Mouse (Mus musculus) CH12.LX (cell line): ENCODE measurements around the gene Hid1. TPM values are rescaled to one million over a fixed set of nuclear protein-coding genes. Genes with fewer than 3 reads are reported as not detected.

Experiments
- DNase-seq: peaks from one replicate; pipeline ENCODE4 v3.0.0-alpha.2; 2013; ENCODE audit errors: extremely low read depth
- H3K27ac ChIP-seq: 2 replicates; pipeline ENCODE4 v1.5.1; 2012; ENCODE audit warnings: low read depth, mild to moderate bottlenecking, control low read depth, moderate library complexity; ENCODE audit not compliant: insufficient read depth
- H3K27me3 ChIP-seq: replicated peaks from 2 replicates; pipeline ENCODE3; 2012; ENCODE audit warnings: inconsistent platforms
- H3K36me3 ChIP-seq, 2 experiments: replicated peaks in 1 of 2; 2 replicates each; pipeline versions ENCODE3 to v1.6.1; 2012; ENCODE audit warnings: inconsistent platforms in 1 of 2, low read length in 1 of 2, mild to moderate bottlenecking in 1 of 2, mixed read lengths in 1 of 2, moderate library complexity in 1 of 2; ENCODE audit not compliant: control insufficient read depth in 1 of 2, insufficient read depth in 1 of 2
- H3K4me1 ChIP-seq, 2 experiments: 2 replicates each; pipeline ENCODE4 v1.6.1; 2012; ENCODE audit warnings: inconsistent platforms in 1 of 2, moderate library complexity in 1 of 2; ENCODE audit not compliant: insufficient read depth in 2 of 2, control insufficient read depth in 1 of 2
- H3K4me2 ChIP-seq: 2 replicates; pipeline ENCODE4 v1.6.1; 2012; ENCODE audit warnings: low read depth, mild to moderate bottlenecking, control low read depth; ENCODE audit not compliant: poor library complexity, insufficient read depth, severe bottlenecking
- H3K4me3 ChIP-seq, 3 experiments: fragments of 150-350 bp in 1 of 3; sonication (generic) in 1 of 3; replicated peaks in 1 of 3; 2 replicates each; pipeline versions ENCODE3 to v1.5.1; 2011 to 2012; ENCODE audit warnings: low read depth in 2 of 3, low read length in 2 of 3, mild to moderate bottlenecking in 2 of 3, moderate library complexity in 2 of 3, control low read depth in 1 of 3, improper control_type of control experiment in 1 of 3, inconsistent platforms in 1 of 3, mixed read lengths in 1 of 3; ENCODE audit not compliant: poor library complexity in 1 of 3
- H3K79me2 ChIP-seq: replicated peaks from 2 replicates; pipeline ENCODE4 v1.6.1; 2012; ENCODE audit warnings: mild to moderate bottlenecking, moderate library complexity; ENCODE audit not compliant: control insufficient read depth, poor library complexity, insufficient read depth, severe bottlenecking; ENCODE audit errors: extremely low read depth
- H3K9ac ChIP-seq: 2 replicates; pipeline ENCODE4 v1.6.1; 2012; ENCODE audit warnings: low read depth, mild to moderate bottlenecking, control low read depth, moderate library complexity; ENCODE audit not compliant: insufficient read depth
- H3K9me3 ChIP-seq: replicated peaks from 2 replicates; pipeline ENCODE3; 2012; ENCODE audit warnings: low read length, inconsistent platforms, mixed read lengths
- CHD1 ChIP-seq: IDR thresholded peaks from 2 replicates; pipeline ENCODE4 v1.6.1; 2012; ENCODE audit warnings: low read depth, low read length, improper control_type of control experiment, inconsistent platforms
- CHD2 ChIP-seq: IDR thresholded peaks from 2 replicates; pipeline ENCODE4 v1.6.1; 2011; ENCODE audit warnings: low read length, improper control_type of control experiment
- CTCF ChIP-seq, 2 experiments: IDR thresholded peaks in 1 of 2; conservative IDR thresholded peaks in 1 of 2; 2 replicates each; pipeline ENCODE4 v1.5.1; 2011 to 2012; ENCODE audit warnings: low read depth in 2 of 2, low read length in 2 of 2, improper control_type of control experiment in 1 of 2, inconsistent platforms in 1 of 2, mild to moderate bottlenecking in 1 of 2, moderate library complexity in 1 of 2
- GABPA ChIP-seq: IDR thresholded peaks from 2 replicates; pipeline ENCODE4 v1.6.1; 2012; ENCODE audit warnings: low read depth, low read length, improper control_type of control experiment, inconsistent platforms; ENCODE audit not compliant: insufficient replicate concordance
- IRF4 ChIP-seq: IDR thresholded peaks from 2 replicates; pipeline ENCODE4 v1.6.1; 2014; ENCODE audit warnings: low read depth, mild to moderate bottlenecking, inconsistent platforms, low read length, improper control_type of control experiment
- KAT2A ChIP-seq: IDR thresholded peaks from 2 replicates; pipeline ENCODE4 v1.6.1; 2012; ENCODE audit warnings: low read length, improper control_type of control experiment, inconsistent platforms; ENCODE audit not compliant: insufficient replicate concordance
- MEF2A ChIP-seq: IDR thresholded peaks from 2 replicates; pipeline ENCODE4 v1.6.1; 2014; ENCODE audit warnings: low read depth, mild to moderate bottlenecking, inconsistent platforms, low read length, improper control_type of control experiment, borderline replicate concordance
- PAX5 ChIP-seq: IDR thresholded peaks from 2 replicates; pipeline ENCODE4 v1.6.1; 2012; ENCODE audit warnings: low read length, inconsistent platforms, mixed read lengths
- POLR2A ChIP-seq: IDR thresholded peaks from 2 replicates; pipeline ENCODE4 v1.6.1; 2011; ENCODE audit warnings: low read depth, mild to moderate bottlenecking, improper control_type of control experiment, low read length
- POLR2AphosphoS2 ChIP-seq: IDR thresholded peaks from 2 replicates; pipeline ENCODE4 v1.6.1; 2011; ENCODE audit warnings: low read depth, low read length, improper control_type of control experiment
- RAD21 ChIP-seq: IDR thresholded peaks from 2 replicates; pipeline ENCODE4 v1.6.1; 2011; ENCODE audit warnings: low read depth, mild to moderate bottlenecking, low read length, improper control_type of control experiment, moderate library complexity
- SIN3A ChIP-seq: IDR thresholded peaks from 2 replicates; pipeline ENCODE4 v1.6.1; 2012; ENCODE audit warnings: low read length, improper control_type of control experiment, inconsistent platforms
- SMC3 ChIP-seq: IDR thresholded peaks from 2 replicates; pipeline ENCODE4 v1.6.1; 2011; ENCODE audit warnings: low read depth, low read length, improper control_type of control experiment
- TBP ChIP-seq: conservative IDR thresholded peaks from 2 replicates; pipeline ENCODE4 v1.6.1; 2011; ENCODE audit warnings: low read depth, low read length, improper control_type of control experiment
- TCF12 ChIP-seq: IDR thresholded peaks from 2 replicates; pipeline ENCODE4 v1.6.1; 2014; ENCODE audit warnings: low read depth, mild to moderate bottlenecking, inconsistent platforms, low read length, improper control_type of control experiment
- UBTF ChIP-seq: IDR thresholded peaks from 2 replicates; pipeline ENCODE4 v1.6.1; 2012; ENCODE audit warnings: low read depth, mild to moderate bottlenecking, inconsistent platforms, low read length, improper control_type of control experiment, moderate library complexity
- ZMIZ1 ChIP-seq: IDR thresholded peaks from 2 replicates; pipeline ENCODE4 v1.6.1; 2012; ENCODE audit warnings: low read depth, mild to moderate bottlenecking, inconsistent platforms, low read length, improper control_type of control experiment
- dilution Hi-C: fragments of 300-500 bp; cut with MboI; formaldehyde crosslinking; loops from 2 replicates; pipeline ENCODE4 v1.14.3; 2020; ENCODE audit warnings: low sequenced_read_pairs; ENCODE audit not compliant: extremely low pct_unique_long_range_greater_than_20kb, extremely low pct_ligation_motif_present
- in situ Hi-C: fragments of 300-500 bp; cut with MboI; formaldehyde crosslinking; loops from 3 replicates; pipeline ENCODE4 v1.14.3; 2019; ENCODE audit warnings: low sequenced_read_pairs, low pct_ligation_motif_present, low pct_unique_long_range_greater_than_20kb, mixed read lengths
- polyA plus RNA-seq: library from polyadenylated mRNA; unstranded; fragments of >175 nt; gene quantifications from 2 replicates; pipeline ENCODE4 v1.2.1, GENCODE M21; 2012; ENCODE audit warnings: low read depth; ENCODE audit not compliant: insufficient read length
- total RNA-seq, 2 experiments: library from RNA; depleted of rRNA; stranded (reverse); fragments of 300-350 nt in 1 of 2; fragments of >200 nt in 1 of 2; gene quantifications; 2 replicates each; pipeline ENCODE4 v1.2.3; 2012 to 2014

Hid1 gene
- total and polyA plus RNA-seq, 3 experiments: 0.12 to 3.6 (median 0.36) TPM

DNA sequence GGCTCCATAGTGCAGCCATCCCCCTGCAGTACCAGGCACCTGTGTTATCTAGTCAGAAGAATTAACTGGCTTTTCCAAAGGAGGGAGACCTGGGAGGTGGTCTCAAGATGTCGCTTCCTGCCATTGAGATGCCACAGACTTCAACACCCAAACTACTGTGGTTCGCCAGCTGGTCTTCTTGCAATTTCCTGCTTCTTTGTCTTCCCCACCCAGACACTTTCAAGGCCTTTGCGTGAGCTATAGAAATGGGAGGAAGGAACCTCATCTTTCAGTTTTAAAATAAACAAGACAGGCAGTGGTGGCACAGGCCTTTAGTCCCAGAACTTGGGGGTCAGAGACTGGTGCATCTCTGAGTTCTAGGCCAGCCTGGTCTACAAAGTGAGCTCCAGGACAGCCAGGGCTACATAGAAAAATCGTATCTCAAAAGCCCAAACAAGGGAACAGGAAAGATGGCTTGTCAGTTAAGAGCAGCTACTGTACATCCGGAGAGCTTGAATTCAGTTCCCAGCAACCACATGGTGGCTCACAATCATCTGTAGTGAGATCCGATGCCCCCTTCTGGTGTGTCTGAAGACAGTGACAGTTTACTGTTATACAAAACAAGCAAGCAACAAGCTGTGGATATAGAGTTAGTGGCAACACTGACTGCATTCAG lies 40.8 kb upstream of the Hid1 start:
- peaks cover 6 to 38% of the 10 kb centered on the region in 2 experiments; a peak in 3 of 4 replicates for H3K4me1 ChIP-seq
- no peak overlapping the region for H3K4me2 ChIP-seq
- dilution Hi-C loops: no loop called here
- TF ChIP-seq POLR2A: no peak
- no peak for TF ChIP-seq PAX5
- TF ChIP-seq CTCF (conservative IDR thresholded peaks at IDR 0.05 in 1 of 2, IDR thresholded peaks at IDR 0.05 in 1 of 2; ENCODE audit: low read depth in 2 of 2, low read length in 2 of 2): peak in 1 of 2 experiments; percentile 45; a peak in 2 of 4 replicates
- no peak for TF ChIP-seq TCF12
- no peak for TF ChIP-seq RAD21
- no peak for TF ChIP-seq CHD2
- DNase-seq: no peak
- no peak overlapping the region for H3K4me3 ChIP-seq
- H3K9me3 ChIP-seq: no peaks in the 10 kb centered on the region
- no peaks in the 10 kb centered on the region for H3K27me3 ChIP-seq
- H3K27ac ChIP-seq: no peak overlapping the region
- H3K79me2 ChIP-seq: 0 out of 2 replicates have a peak, but pooled peaks cover 2% of the 10 kb centered on the region
- in situ Hi-C loops: no loop called here
- peaks cover 24 to 63% of the 10 kb centered on the region in 2 experiments for H3K36me3 ChIP-seq
- H3K9ac ChIP-seq: no peak overlapping the region

DNA sequence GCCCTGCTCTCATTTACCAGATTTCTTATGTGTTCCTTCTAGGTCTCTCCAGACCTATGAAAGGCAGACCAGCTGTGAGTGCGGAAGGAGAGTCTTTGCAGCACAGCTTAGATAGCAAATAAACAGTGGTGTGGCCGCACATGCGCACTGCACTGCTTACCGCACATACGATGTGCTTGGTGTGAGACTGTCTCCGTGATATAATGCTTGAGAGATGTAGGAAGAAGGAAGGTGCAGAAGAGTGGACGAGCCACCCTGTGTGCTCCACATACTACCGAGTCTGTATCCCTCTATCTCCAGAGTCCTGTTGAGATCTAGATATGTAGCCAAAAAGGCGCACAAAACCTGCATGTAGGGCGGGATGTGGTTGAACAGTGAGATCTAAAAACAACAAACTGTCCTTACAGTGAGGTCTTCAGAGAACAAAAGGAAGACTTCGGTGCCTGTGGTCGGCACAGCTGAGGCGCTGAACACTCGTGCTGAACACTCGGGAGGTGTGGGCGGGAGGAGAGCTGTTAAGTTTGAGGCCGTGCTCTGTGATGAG lies 39.4 kb upstream of the Hid1 start:
- no peak for TF ChIP-seq CHD2
- no peak for TF ChIP-seq RAD21
- no peak for TF ChIP-seq CHD1
- in situ Hi-C loops: no loop called here
- H3K27ac ChIP-seq: no peak overlapping the region
- H3K36me3 ChIP-seq: peaks cover 24 to 63% of the 10 kb centered on the region in 2 experiments
- no peak for DNase-seq
- dilution Hi-C loops: no loop called here
- no peak overlapping the region for H3K4me2 ChIP-seq
- no peaks in the 10 kb centered on the region for H3K27me3 ChIP-seq
- H3K4me3 ChIP-seq: no peak overlapping the region
- H3K79me2 ChIP-seq: 0 out of 2 replicates have a peak, but pooled peaks cover 2% of the 10 kb centered on the region
- peaks cover 6 to 38% of the 10 kb centered on the region in 2 experiments; a peak in 3 of 4 replicates for H3K4me1 ChIP-seq
- no peaks in the 10 kb centered on the region for H3K9me3 ChIP-seq
- H3K9ac ChIP-seq: no peak overlapping the region

DNA sequence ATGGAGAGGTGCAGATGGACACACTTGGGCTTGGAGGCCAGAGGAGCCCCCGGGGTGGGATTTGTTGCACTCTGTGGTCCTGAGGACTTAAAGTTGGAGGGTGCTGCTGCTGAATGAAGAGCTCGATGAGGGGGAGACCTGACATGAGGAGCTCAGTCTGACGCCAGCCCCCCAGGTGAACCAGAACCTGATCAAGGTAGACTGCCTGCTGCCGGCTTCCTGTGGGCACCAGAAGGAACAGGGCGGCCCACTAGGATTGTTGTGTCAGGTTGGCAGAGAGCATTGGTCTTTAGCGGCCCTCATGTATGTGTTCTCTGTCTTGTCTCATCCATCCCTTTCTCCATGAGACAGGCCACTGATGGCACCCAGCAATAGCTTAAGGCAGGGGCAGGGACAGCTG lies 38.2 kb upstream of the Hid1 start:
- in situ Hi-C loops: no loop called here

More for the DNA sequence above, 38.2 kb upstream of the Hid1 start:
- TF ChIP-seq CHD2 (no peak), SMC3 (no peak), UBTF (no peak), SIN3A (no peak), POLR2AphosphoS2 (no peak), TBP (no peak), RAD21 (no peak), KAT2A (no peak), GABPA (no peak), ZMIZ1 (no peak), IRF4 (no peak), MEF2A (no peak)
- Histone ChIP-seq H3K9me3 (no peaks in the 10 kb centered on the region), H3K9ac (no peak overlapping the region), H3K79me2 (0 out of 2 replicates have a peak, but pooled peaks cover 2% of the 10 kb centered on the region), H3K27ac (no peak overlapping the region), H3K4me3 (no peak overlapping the region), H3K4me1 (peaks cover 6 to 26% of the 10 kb centered on the region in 2 experiments; a peak in 3 of 4 replicates), H3K36me3 (peaks cover 20 to 56% of the 10 kb centered on the region in 2 experiments), H3K27me3 (peaks cover 4% of the 10 kb centered on the region), H3K4me2 (no peak overlapping the region)
- no peak for DNase-seq
- dilution Hi-C loops: no loop called here
